ENCODE assay signal across 13 mouse cellular contexts in the genomic region with DNA sequence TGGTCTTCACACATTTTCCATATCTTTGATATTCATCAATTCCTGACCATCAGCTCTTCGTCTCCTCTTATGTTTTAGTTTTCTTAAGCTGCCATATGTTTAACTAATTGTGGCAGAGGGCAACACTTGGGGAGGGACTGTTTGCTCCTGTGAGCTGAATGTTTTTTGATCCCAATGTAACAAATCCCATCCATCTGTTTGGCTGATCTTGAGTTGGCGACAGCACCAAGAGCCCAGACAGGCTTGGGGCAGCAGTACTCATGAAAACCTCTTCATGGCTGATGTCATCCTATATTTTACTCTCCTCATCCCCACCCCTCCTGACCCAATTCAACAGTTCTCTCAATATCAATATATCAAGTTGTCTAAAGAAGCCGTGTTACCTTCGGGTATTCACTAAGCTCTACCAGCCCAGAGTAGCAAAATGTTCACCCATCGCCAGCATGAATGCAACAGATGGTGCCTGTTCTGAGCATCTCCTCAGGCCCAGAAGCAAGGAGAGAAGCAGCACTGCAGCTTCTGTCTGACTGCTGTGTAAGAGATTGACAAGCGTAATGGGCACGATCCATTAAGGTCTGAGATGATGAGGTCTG.
A peak's percentile ranks its signal among the peaks of the same experiment; 100 is the strongest.
DNase-seq lines count a peak whose midpoint lies in the region.
"Had no signal": no experiment of that assay in that cellular context is flagged by ENCODE, and none has a peak within 500 bp of the region (broad histone marks: within the 10 kb centered on the region; RNA-seq: fewer than 3 reads in every experiment).

No protein-coding gene starts in this region.

- peak; percentile 80 for DNase-seq in brain, adult 2 months (ENCODE audit: low read depth, low spot score)
- peak; percentile 48 for DNase-seq in cerebellum, adult 11-12 months
- peak; percentile 70 for DNase-seq in cerebellum, adult 9-10 months
- peak; percentile 44 to 61 for DNase-seq in cerebellum, postnatal 25 days
- DNase-seq in urinary bladder, postnatal 14 days (ENCODE audit: low spot score) = no peak
- DNase-seq in right cerebral cortex, postnatal 25 days = no peak
- DNase-seq in right cerebral cortex, postnatal 4 days = no peak
- DNase-seq: adrenal gland, postnatal 14 days; embryo, embryonic 11 days; gastrocnemius, postnatal 36 days; heart, adult 18-20 months; heart, postnatal 14 days; kidney, adult 2 months had no signal

Comparison
In these comparisons a context has a peak if more than half of its experiments do, and no peak if none do; other contexts are left out.
1. DNase-seq: peak in brain, adult 2 months (single experiment), cerebellum, adult 11-12 months (single experiment), cerebellum, adult 9-10 months (single experiment) and cerebellum, postnatal 25 days (2 of 2); none in urinary bladder, postnatal 14 days (single experiment), right cerebral cortex, postnatal 25 days (single experiment) and right cerebral cortex, postnatal 4 days (single experiment).